Mouse (Mus musculus): ENCODE data around the gene Ccdc189. TPM values are rescaled to one million over a fixed set of nuclear protein-coding genes. Genes with fewer than 3 reads are reported as not detected.

Ccdc189 gene
- polyA plus RNA-seq, 1 experiment from 2014 or later = 10.1 TPM

DNA sequence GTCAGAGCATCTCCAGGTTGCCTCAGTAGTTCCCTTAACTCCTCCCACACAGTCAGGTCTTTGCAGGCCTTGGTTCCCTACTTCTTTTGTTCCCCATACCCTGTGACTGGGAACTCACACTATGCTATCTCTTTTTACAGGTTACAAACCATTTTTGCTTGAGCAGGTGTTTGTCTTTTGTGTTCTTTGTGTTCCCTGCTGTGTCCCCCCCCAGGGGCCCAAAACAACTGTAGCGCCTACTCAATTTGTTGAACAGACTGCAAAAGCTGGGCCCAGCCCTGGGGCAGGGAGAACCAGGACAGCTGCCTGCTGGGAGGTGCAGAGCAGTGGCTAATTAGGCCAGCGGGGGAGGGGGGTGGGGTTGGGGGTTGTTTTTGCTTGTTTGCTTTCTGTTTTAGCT lies 29.6 kb upstream of the Ccdc189 start:
- Histone ChIP-seq H3K4me3 (ENCODE audit: control insufficient read depth in 1 of 2, insufficient read depth in 1 of 2, low read depth in 1 of 2, low read length in 2 of 2) (no peak overlapping the region), H3K4me2 (ENCODE audit: low read length) (no peak overlapping the region), H3K4me1 (ENCODE audit: control insufficient read depth in 2 of 2, insufficient read depth in 2 of 2, low read length in 2 of 2) (peaks cover 8 to 13% of the 10 kb centered on the region in 2 experiments), H3K9ac (ENCODE audit: low read length) (no peak overlapping the region), H3K27me3 (ENCODE audit: control insufficient read depth, insufficient read depth, low read length) (no peaks in the 10 kb centered on the region), H3K9me3 (ENCODE audit: control insufficient read depth, low read length) (no peaks in the 10 kb centered on the region), H3K36me3 (ENCODE audit: control insufficient read depth, insufficient read depth, low read length) (no peaks in the 10 kb centered on the region), H3K27ac (replicated peaks in 1 of 2; ENCODE audit: control insufficient read depth in 1 of 2, insufficient read depth in 1 of 2, low read depth in 2 of 2, low read length in 2 of 2) (no peak overlapping the region)
- no peak for ATAC-seq (ENCODE audit: insufficient number of reproducible peaks, insufficient read depth, low FRiP score, low read depth)
- WGBS = 71% methylated on average over 2 of the region's 2 CpGs

DNA sequence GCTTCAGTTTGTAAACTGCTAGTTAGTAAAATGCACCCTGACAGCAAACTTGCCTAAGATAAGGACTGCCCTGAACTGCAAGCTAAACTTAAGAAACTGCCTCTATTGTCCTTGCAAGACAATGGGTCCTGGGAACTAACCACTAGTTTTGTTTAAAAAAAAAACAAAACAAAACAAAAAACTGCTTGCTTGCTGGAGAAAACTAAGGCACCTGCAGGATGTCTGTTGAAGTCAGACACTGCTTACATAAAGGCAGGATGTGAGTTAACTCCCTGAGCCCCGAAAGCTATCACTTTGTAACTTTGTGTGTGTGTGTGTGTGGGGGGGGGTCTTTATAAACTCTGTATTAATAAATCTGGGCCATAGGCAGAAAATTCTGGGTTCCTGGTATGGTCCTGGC lies 28.5 kb upstream of the Ccdc189 start:
- H3K4me2 ChIP-seq (ENCODE audit: low read length) = no peak overlapping the region
- WGBS = 71% methylated on average over 1 of the region's 1 CpGs
- peaks cover 8 to 13% of the 10 kb centered on the region in 2 experiments for H3K4me1 ChIP-seq (ENCODE audit: control insufficient read depth in 2 of 2, insufficient read depth in 2 of 2, low read length in 2 of 2)
- H3K9me3 ChIP-seq (ENCODE audit: control insufficient read depth, low read length) = no peaks in the 10 kb centered on the region; the same call in 1 of the 2 replicates
- H3K36me3 ChIP-seq (ENCODE audit: control insufficient read depth, insufficient read depth, low read length) = peaks cover 9% of the 10 kb centered on the region
- no peaks in the 10 kb centered on the region for H3K27me3 ChIP-seq (ENCODE audit: control insufficient read depth, insufficient read depth, low read length)
- H3K27ac ChIP-seq (replicated peaks in 1 of 2; ENCODE audit: control insufficient read depth in 1 of 2, insufficient read depth in 1 of 2, low read depth in 2 of 2, low read length in 2 of 2) = no peak overlapping the region
- no peak overlapping the region for H3K9ac ChIP-seq (ENCODE audit: low read length)
- ATAC-seq (ENCODE audit: insufficient number of reproducible peaks, insufficient read depth, low FRiP score, low read depth) = no peak
- no peak overlapping the region for H3K4me3 ChIP-seq (ENCODE audit: control insufficient read depth in 1 of 2, insufficient read depth in 1 of 2, low read depth in 1 of 2, low read length in 2 of 2)

DNA sequence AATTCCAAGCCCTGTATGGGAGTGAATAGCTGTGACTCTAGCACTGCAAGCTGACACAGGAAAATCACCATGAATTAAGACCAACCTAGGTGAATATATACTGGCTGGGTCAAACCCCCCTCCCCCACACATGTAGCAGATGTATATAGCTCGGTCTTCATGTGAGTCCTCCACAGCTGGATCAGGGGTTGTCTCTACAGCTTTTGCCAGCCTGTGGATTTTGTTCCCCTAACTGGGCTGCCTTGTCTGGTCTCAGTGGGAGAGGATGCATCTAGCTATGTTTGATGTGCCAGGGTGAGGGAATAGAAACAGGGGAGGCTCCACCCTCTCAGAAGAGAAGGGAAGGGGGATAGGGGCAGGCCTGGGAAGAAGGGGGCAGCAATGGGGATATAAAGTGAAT lies 27.9 kb upstream of the Ccdc189 start:
- no peak overlapping the region for H3K9ac ChIP-seq (ENCODE audit: low read length)
- peaks cover 15% of the 10 kb centered on the region for H3K36me3 ChIP-seq (ENCODE audit: control insufficient read depth, insufficient read depth, low read length)
- 80% methylated on average over 1 of the region's 1 CpGs for WGBS
- peak overlapping the region; percentile 76; the same call in 1 of the 2 replicates for H3K4me2 ChIP-seq (ENCODE audit: low read length)
- no peaks in the 10 kb centered on the region; the same call in 1 of the 2 replicates for H3K9me3 ChIP-seq (ENCODE audit: control insufficient read depth, low read length)
- H3K4me3 ChIP-seq (ENCODE audit: control insufficient read depth in 1 of 2, insufficient read depth in 1 of 2, low read depth in 1 of 2, low read length in 2 of 2) = no peak overlapping the region
- H3K4me1 ChIP-seq (ENCODE audit: control insufficient read depth in 2 of 2, insufficient read depth in 2 of 2, low read length in 2 of 2) = peaks cover 8 to 13% of the 10 kb centered on the region in 2 experiments
- ATAC-seq (ENCODE audit: insufficient number of reproducible peaks, insufficient read depth, low FRiP score, low read depth) = no peak
- no peaks in the 10 kb centered on the region for H3K27me3 ChIP-seq (ENCODE audit: control insufficient read depth, insufficient read depth, low read length)
- H3K27ac ChIP-seq (replicated peaks in 1 of 2; ENCODE audit: control insufficient read depth in 1 of 2, insufficient read depth in 1 of 2, low read depth in 2 of 2, low read length in 2 of 2) = no peak overlapping the region

DNA sequence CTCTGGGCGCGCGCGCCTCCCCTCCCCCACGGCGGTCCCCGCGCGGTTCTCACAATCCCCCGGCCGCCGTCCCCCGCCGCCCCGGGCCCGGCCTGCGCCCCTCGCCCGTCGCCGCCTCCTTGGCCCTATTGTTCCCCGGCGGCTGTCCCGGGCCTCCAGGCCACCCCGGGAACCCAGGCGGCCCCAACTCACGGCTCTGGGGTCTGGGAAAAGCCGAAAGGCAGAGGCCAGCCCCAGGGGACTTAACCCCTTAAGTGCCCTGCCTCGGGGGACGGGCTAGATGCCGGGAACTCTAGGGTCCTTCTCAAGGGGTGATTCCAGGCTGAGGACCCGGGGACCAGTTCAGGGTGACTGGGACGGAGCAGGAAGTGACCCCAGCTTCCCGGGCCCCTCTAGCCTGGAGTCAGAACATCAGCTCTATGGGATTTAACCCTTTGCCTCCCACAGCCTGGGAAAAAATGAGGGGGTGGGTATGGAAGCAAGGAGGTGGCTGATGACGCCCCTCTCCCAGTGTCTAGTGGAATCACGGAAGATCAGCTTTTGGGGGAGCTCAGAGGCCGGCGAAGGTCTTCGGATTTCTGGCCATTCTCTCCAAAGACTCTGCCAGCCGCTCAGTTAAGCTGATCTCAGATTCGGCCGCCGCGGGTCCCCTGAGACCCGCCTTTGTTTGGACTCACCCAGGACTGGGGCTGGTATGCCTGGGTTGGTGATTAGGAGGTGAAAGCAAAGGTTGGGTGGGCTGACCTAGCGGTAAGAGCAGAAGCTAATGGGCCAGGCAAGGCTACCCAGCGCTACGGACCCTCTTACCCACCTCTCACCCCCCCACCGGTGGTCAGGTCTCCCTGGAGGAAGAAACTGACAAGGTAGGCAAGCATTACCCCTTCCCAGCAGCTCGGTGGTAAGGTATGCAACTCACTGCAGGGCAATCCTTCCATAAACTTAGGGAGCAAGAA lies 26.8 kb upstream of the Ccdc189 start, which contains the start of gene Zfp629:
Zfp629 (minus strand) TSS at position 907 of the 953 bp plus-strand sequence.
- peak; percentile 85 for ATAC-seq (ENCODE audit: insufficient number of reproducible peaks, insufficient read depth, low FRiP score, low read depth)
- H3K36me3 ChIP-seq (ENCODE audit: control insufficient read depth, insufficient read depth, low read length) = peaks cover 27% of the 10 kb centered on the region
- peak within 1 kb of the TSS; percentile 77 to 89 for H3K27ac ChIP-seq (replicated peaks in 1 of 2; ENCODE audit: control insufficient read depth in 1 of 2, insufficient read depth in 1 of 2, low read depth in 2 of 2, low read length in 2 of 2)
- H3K4me1 ChIP-seq (ENCODE audit: control insufficient read depth in 2 of 2, insufficient read depth in 2 of 2, low read length in 2 of 2) = peaks cover 8 to 13% of the 10 kb centered on the region in 2 experiments
- peak within 1 kb of the TSS; percentile 94 for H3K9ac ChIP-seq (ENCODE audit: low read length)
- H3K27me3 ChIP-seq (ENCODE audit: control insufficient read depth, insufficient read depth, low read length) = no peaks in the 10 kb centered on the region
- peak within 1 kb of the TSS; percentile 87 to 94 for H3K4me3 ChIP-seq (ENCODE audit: control insufficient read depth in 1 of 2, insufficient read depth in 1 of 2, low read depth in 1 of 2, low read length in 2 of 2)
- peak within 1 kb of the TSS; percentile 76 for H3K4me2 ChIP-seq (ENCODE audit: low read length)
- 0% methylated on average over 31 of the region's 50 CpGs for WGBS
- peaks cover 7% of the 10 kb centered on the region; the same call in 1 of the 2 replicates for H3K9me3 ChIP-seq (ENCODE audit: control insufficient read depth, low read length)

DNA sequence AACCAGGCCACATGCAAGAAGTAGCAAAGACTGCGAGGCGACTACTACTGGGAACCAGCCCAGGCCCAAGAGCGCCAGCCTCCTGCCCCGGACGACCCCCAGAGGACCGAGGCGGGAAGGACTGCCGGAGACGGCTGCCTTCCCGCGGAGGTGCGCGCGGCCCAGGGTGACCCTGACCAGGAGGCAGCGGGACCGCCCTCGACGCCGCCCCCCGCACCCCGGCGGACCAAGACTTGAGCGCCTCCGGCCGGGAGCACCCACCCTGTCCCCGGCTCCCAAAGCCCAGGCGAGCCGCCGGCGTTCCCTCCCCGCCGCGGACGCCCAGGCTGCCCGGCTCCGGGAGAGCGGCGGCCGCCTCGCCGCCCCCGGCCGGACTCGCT lies 26.1 kb upstream of the Ccdc189 start:
- H3K36me3 ChIP-seq (ENCODE audit: control insufficient read depth, insufficient read depth, low read length) = peaks cover 33% of the 10 kb centered on the region
- peak overlapping the region; percentile 94 for H3K9ac ChIP-seq (ENCODE audit: low read length)
- H3K27ac ChIP-seq (replicated peaks in 1 of 2; ENCODE audit: control insufficient read depth in 1 of 2, insufficient read depth in 1 of 2, low read depth in 2 of 2, low read length in 2 of 2) = peak overlapping the region; percentile 75 to 89
- WGBS = 0% methylated on average over 28 of the region's 44 CpGs
- peaks cover 8 to 13% of the 10 kb centered on the region in 2 experiments for H3K4me1 ChIP-seq (ENCODE audit: control insufficient read depth in 2 of 2, insufficient read depth in 2 of 2, low read length in 2 of 2)
- peaks cover 7% of the 10 kb centered on the region; the same call in 1 of the 2 replicates for H3K9me3 ChIP-seq (ENCODE audit: control insufficient read depth, low read length)
- no peaks in the 10 kb centered on the region for H3K27me3 ChIP-seq (ENCODE audit: control insufficient read depth, insufficient read depth, low read length)
- H3K4me3 ChIP-seq (ENCODE audit: control insufficient read depth in 1 of 2, insufficient read depth in 1 of 2, low read depth in 1 of 2, low read length in 2 of 2) = peak overlapping the region; percentile 87 to 94
- ATAC-seq (ENCODE audit: insufficient number of reproducible peaks, insufficient read depth, low FRiP score, low read depth) = peak; percentile 57
- peak overlapping the region; percentile 76 for H3K4me2 ChIP-seq (ENCODE audit: low read length)

DNA sequence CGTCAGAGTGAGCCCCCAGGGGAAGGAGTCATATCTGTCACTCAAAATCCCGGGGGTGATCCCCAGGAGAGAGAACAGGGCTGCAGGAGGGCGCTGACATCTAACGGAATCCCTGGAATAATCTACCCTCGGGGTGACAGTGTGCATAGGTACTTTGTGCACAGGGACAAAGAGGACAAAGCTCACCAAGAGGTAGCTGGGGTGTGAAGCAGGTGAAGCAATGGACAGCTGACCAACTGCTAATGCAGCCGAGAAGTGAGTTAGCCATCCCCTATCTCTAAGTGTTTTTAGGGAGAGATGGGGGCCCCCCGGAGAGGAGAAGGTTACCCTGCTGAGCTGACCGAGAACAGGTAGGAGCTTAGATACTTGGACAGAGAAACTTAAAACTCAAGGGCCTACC lies 25.7 kb upstream of the Ccdc189 start:
- Histone ChIP-seq H3K9ac (ENCODE audit: low read length) (peak overlapping the region; percentile 94), H3K36me3 (ENCODE audit: control insufficient read depth, insufficient read depth, low read length) (peaks cover 37% of the 10 kb centered on the region), H3K9me3 (ENCODE audit: control insufficient read depth, low read length) (peaks cover 7% of the 10 kb centered on the region; the same call in 1 of the 2 replicates), H3K27me3 (ENCODE audit: control insufficient read depth, insufficient read depth, low read length) (no peaks in the 10 kb centered on the region), H3K4me2 (ENCODE audit: low read length) (peak overlapping the region; percentile 76), H3K4me1 (ENCODE audit: control insufficient read depth in 2 of 2, insufficient read depth in 2 of 2, low read length in 2 of 2) (peaks cover 8 to 13% of the 10 kb centered on the region in 2 experiments), H3K27ac (replicated peaks in 1 of 2; ENCODE audit: control insufficient read depth in 1 of 2, insufficient read depth in 1 of 2, low read depth in 2 of 2, low read length in 2 of 2) (peak overlapping the region; percentile 75 to 89), H3K4me3 (ENCODE audit: control insufficient read depth in 1 of 2, insufficient read depth in 1 of 2, low read depth in 1 of 2, low read length in 2 of 2) (peak overlapping the region; percentile 87 to 94)
- no peak for ATAC-seq (ENCODE audit: insufficient number of reproducible peaks, insufficient read depth, low FRiP score, low read depth)
- 23% methylated on average over 8 of the region's 8 CpGs for WGBS

DNA sequence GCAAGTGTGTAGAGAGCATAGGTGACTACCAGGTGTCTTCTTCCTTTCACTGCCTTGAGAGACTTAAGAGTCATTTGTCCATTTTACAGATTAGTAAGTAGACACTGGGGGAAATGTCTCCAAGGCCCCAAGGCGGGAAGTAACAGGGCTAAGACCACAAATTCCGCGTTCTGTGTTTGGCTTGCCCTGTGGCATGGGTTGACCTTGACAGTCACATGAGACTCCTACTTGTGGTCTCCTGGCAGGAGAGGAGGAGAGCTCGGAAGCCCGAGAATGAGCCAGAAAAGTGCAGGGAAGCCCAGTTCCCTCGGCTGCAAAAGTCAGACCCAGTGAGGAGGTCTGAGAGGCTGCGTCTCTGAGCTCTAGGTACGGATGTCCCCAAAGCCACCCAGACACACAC lies 25.1 kb upstream of the Ccdc189 start:
- H3K4me3 ChIP-seq (ENCODE audit: control insufficient read depth in 1 of 2, insufficient read depth in 1 of 2, low read depth in 1 of 2, low read length in 2 of 2) = peak overlapping the region; percentile 87 to 94; a peak in 2 of 4 replicates
- H3K4me2 ChIP-seq (ENCODE audit: low read length) = peak overlapping the region; percentile 76
- peaks cover 7% of the 10 kb centered on the region; the same call in 1 of the 2 replicates for H3K9me3 ChIP-seq (ENCODE audit: control insufficient read depth, low read length)
- H3K27ac ChIP-seq (replicated peaks in 1 of 2; ENCODE audit: control insufficient read depth in 1 of 2, insufficient read depth in 1 of 2, low read depth in 2 of 2, low read length in 2 of 2) = 0 out of 4 replicates have a peak overlapping the region, but pooled peaks of 1 of the 2 experiments have one; percentile 89
- WGBS = 73% methylated on average over 8 of the region's 8 CpGs
- ATAC-seq (ENCODE audit: insufficient number of reproducible peaks, insufficient read depth, low FRiP score, low read depth) = no peak
- H3K36me3 ChIP-seq (ENCODE audit: control insufficient read depth, insufficient read depth, low read length) = peaks cover 43% of the 10 kb centered on the region
- H3K4me1 ChIP-seq (ENCODE audit: control insufficient read depth in 2 of 2, insufficient read depth in 2 of 2, low read length in 2 of 2) = peaks cover 8 to 13% of the 10 kb centered on the region in 2 experiments
- peak overlapping the region; percentile 94 for H3K9ac ChIP-seq (ENCODE audit: low read length)
- no peaks in the 10 kb centered on the region for H3K27me3 ChIP-seq (ENCODE audit: control insufficient read depth, insufficient read depth, low read length)
